Mouse (Mus musculus) layer of hippocampus, adult 18-20 months (tissue): ENCODE data around the gene Lmo4. TPM values are rescaled to one million over a fixed set of nuclear protein-coding genes. Genes with fewer than 3 reads are reported as not detected.

Experiments
- DNase-seq, 2 experiments: peaks; one replicate each; pipeline ENCODE4 v3.0.0; 2022; ENCODE audit warnings: low spot score in 2 of 2
- total RNA-seq, 2 experiments: library from RNA; stranded (reverse); gene quantifications; 2 replicates each; pipeline ENCODE4 v1.2.3; 2021

The Lmo4 gene
- total RNA-seq, 2 experiments from 2014 or later: 224 to 225 TPM

DNA sequence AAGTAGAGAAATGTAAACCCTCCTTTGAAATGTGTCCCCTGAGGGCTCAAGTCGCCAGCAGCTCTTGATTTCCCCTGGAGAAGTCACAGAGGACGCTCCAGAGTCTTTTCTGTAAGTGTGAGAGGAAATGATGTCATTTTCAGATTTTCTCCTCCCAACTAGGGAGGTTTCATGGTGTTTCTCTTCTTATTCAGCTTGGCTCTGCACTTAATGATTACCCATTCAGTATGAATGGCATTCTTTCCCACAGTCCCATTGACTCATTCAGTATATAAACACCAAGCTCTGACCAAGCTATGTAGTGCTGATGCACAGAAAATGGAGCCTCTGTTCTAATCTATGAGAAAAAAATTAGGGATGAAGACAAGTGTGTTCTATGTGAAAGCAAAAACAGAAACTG, 51.6 kb downstream of the Lmo4 start:
- DNase-seq: no peak

DNA sequence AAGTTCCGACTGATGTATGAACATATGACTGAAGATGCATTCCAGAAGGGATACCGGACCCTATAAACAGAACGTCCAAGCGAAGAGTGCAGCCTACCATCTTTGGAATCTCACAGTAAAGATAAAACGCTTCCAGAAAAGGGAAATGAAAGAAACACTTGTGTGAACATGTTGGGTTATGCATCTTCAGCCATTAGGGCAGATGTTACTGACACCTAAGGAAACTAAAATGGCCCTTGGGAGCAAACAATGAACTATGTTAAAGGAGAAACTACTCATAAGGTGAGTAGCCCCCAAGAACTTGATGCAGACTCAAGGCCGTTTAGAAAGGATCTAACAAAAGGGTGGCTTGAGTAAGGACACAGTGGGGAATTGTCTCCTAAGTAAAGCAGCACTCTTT, 54.0 kb downstream of the Lmo4 start:
- no peak for DNase-seq

DNA sequence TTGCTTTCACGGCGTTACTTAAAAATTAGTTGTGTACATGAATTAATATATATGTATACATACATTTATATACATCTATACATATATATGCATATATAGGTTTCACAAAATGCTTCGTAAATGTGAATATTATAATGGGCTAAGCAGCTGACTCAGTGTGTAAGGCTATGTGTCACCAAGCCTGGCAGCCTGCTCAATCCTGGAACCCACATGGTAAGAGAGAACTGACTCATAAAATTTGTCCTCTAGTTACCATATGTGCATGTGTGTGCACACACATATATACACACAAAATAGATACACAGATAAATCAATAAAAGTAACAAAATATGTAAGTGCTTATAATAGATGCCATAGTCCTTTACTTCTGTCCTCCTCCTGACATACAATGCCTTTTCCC, 56.8 kb downstream of the Lmo4 start:
- DNase-seq: no peak

DNA sequence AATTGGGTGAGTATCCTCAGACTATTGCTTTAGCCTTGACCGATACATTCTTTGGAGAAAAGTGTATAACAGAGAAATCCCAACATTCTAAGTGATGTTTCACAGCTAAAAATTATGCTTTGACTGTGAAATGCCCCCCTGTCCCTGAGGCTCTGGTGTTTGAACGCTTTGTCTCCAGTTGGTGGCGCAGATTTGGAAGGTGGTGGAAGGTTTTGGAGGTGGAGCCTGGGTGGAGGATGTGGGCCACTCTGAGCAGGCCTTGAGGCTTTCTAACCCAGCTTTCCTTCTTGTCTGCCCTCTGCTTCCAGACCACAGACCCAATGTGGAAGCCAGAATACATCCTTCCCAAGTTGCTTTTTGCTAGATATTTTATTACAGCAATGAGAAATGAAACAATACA, 57.8 kb downstream of the Lmo4 start:
- no peak for DNase-seq

DNA sequence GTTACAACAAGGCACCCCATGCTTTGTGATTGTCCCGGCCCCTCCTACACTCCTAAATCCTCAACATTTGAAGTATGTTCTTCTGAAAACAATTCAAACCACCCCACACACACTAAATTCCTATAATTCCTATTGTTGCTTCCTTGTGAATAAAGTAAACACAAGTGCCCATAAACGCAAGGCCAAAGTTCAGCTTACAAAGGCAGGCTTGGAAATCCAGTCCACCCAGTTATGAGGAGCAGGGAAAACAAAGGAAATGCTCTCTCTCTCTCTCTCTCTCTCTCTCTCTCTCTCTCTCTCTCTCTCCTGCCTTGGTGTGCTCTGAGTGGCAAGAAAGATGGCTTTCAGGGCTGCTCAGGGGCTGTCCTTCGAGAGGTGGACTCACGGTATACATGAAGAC, 61.0 kb downstream of the Lmo4 start:
- DNase-seq: no peak

DNA sequence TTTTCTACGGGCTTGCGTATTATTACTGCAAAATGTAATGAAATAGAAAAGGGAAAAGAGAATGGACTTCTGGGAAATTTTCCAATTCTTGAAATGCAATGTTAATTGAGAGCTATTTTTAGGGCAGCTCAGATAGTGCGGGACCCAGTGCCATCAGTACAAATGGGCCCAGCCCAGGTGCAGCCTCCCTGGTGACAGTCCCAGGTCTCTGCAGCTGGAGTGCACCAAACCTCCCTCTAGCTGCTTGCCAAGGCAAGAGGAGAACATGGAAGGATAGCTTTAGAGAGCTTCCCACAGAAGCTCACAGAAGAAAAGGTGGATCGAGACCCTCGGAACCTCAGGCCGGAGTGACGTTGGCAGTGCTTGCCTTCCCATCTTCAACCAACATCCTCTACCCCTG, 62.1 kb downstream of the Lmo4 start:
- DNase-seq: no peak

DNA sequence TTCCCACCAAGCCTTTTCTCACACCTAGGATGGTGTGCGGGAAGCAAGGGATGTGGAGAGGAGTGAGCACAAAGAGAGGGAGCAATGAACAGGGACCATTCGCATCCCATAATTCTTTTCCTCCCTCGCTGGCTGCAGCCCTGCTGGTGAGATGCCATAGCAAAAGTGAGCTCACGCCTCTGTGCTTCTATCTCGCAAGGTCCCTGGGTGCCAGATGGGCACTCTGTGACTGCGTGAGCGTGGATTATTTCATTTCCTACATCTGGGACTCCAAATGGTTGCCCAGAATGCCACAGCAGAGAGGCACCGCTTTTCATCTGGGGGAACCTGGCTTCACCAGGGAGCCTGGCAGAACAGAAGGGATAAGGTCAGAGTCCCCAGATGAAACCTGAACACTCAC, 63.2 kb downstream of the Lmo4 start:
- DNase-seq: peak; percentile 48 to 68

DNA sequence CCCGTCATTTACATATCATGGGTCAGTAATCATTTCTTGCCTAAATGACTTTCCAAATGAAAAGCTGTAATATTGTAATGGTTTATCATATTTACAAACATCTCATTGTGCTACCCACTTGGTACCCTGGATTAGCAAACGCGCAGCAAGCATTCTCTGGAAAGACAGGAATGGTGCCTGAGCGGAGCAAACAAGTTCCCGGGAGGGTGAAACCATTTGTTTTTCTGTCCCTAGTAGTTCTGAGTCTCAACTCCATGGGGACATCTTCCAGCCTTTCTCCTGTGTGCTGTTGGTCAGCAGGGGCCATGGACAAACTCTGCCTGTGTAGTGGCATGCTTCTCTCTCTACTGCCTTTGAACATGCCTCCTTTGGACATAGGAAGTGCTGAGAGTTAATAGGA, 64.2 kb downstream of the Lmo4 start:
- DNase-seq: no peak

DNA sequence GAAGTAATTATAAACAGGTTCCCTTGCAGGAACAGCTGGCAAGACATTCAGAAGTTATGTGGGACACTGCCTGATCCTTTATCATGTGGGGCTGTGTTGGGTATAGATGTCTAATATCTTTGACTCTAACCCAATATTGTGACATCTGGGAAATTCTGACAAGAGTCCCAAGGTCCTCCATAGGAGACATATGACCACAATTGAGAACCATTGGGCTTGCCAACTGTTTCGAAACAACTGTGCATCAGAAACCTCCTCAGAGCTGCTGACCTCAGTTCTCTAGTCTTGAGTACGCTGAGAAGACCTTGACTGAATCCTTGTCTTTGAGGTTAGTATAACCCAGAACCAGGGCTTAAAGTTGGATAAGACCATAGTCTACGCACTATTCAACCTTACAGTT, 66.4 kb downstream of the Lmo4 start:
- DNase-seq: no peak
